Comparison of ENCODE assay signal across 10 mouse cellular contexts in genomic region chr6:53143846-53144584, GRCm38 (mm10).
DNase-seq lines count a peak whose midpoint lies in the region; ATAC-seq and TF ChIP-seq lines count a peak whose summit lies in the region.
"Had no signal": no experiment of that assay in that cellular context is flagged by ENCODE, and none has a peak within 500 bp of the region (broad histone marks: within the 10 kb centered on the region; RNA-seq: fewer than 3 reads in every experiment).

No protein-coding gene starts in this region.

- no peaks in the 10 kb centered on the region for H3K9me3 ChIP-seq in kidney, postnatal 0 days (replicated peaks; ENCODE audit: low read length)
- H3K9me3 ChIP-seq in kidney, embryonic 14.5 days (ENCODE audit: control insufficient read depth, low read length), result no peaks in the 10 kb centered on the region
- H3K9me3 ChIP-seq in neural tube, embryonic 11.5 days (ENCODE audit: control insufficient read depth, low read length), result no peaks in the 10 kb centered on the region
- H3K9me3 ChIP-seq: embryonic facial prominence, embryonic 12.5 days had no signal

- no peaks in the 10 kb centered on the region for H3K4me1 ChIP-seq in kidney, postnatal 0 days (replicated peaks; ENCODE audit: insufficient read depth, low read length)
- H3K4me1 ChIP-seq in kidney, embryonic 14.5 days (ENCODE audit: control insufficient read depth, insufficient read depth, low read length), result no peaks in the 10 kb centered on the region
- H3K4me1 ChIP-seq in cortical plate, adult 2 months (ENCODE audit: control insufficient read depth, insufficient read depth, low read length), result no peaks in the 10 kb centered on the region
- no peaks in the 10 kb centered on the region for H3K4me1 ChIP-seq in neural tube, embryonic 11.5 days (ENCODE audit: control insufficient read depth, insufficient read depth, low read length)

- no peaks in the 10 kb centered on the region for H3K36me3 ChIP-seq in kidney, postnatal 0 days (ENCODE audit: insufficient read depth, low read length)
- no peaks in the 10 kb centered on the region for H3K36me3 ChIP-seq in kidney, embryonic 14.5 days (ENCODE audit: control insufficient read depth, insufficient read depth, low read length)
- H3K36me3 ChIP-seq in neural tube, embryonic 11.5 days (ENCODE audit: control insufficient read depth, insufficient read depth, low read length), result no peaks in the 10 kb centered on the region
- H3K36me3 ChIP-seq: embryonic facial prominence, embryonic 12.5 days had no signal

- in situ Hi-C loops in Patski (cut with MboI; ENCODE audit: low pct_unique_long_range_greater_than_20kb), result loop anchor here (5.0 to 10.0 kb wide), 2 partner anchors 97 to 119 kb away; no protein-coding TSS in a partner anchor

- no peak overlapping the region for H3K9ac ChIP-seq in kidney, postnatal 0 days (ENCODE audit: low read depth, low read length)
- no peak overlapping the region for H3K9ac ChIP-seq in kidney, embryonic 14.5 days (ENCODE audit: low read depth, low read length)
- H3K9ac ChIP-seq in neural tube, embryonic 11.5 days (ENCODE audit: low read length), result no peak overlapping the region
- H3K9ac ChIP-seq: embryonic facial prominence, embryonic 12.5 days had no signal

- CTCF ChIA-PET in Patski (lab: Charles Lee), result interaction anchor here (0.7 to 1.1 kb wide), 4 partner anchors 8 to 78 kb away, joined by 3 read pairs; no protein-coding TSS in a partner anchor

- ATAC-seq in kidney, postnatal 0 days (replicated peaks; ENCODE audit: low FRiP score, low read depth), result no peak
- ATAC-seq in kidney, embryonic 14.5 days (ENCODE audit: low FRiP score, low TSS enrichment), result no peak
- ATAC-seq in Patski, result no peak
- ATAC-seq in neural tube, embryonic 11.5 days (ENCODE audit: insufficient read depth, low FRiP score, low TSS enrichment), result peak; percentile 27; the same call in 1 of the 2 replicates
- no peak for ATAC-seq in megakaryocyte-erythroid progenitor cell, adult 5-6 weeks (replicated peaks; ENCODE audit: low FRiP score, low TSS enrichment, poor library complexity, severe bottlenecking)

- TF ChIP-seq POLR2A in cortical plate, adult 2 months (IDR thresholded peaks at IDR 0.05; ENCODE audit: extremely low read depth, insufficient read depth, low read length), result no peak

- no peak overlapping the region for H3K27ac ChIP-seq in kidney, postnatal 0 days
- no peak overlapping the region for H3K27ac ChIP-seq in kidney, embryonic 14.5 days (ENCODE audit: low read depth, low read length)
- H3K27ac ChIP-seq in cortical plate, adult 2 months (ENCODE audit: insufficient read depth, low read length), result no peak overlapping the region
- no peak overlapping the region for H3K27ac ChIP-seq in neural tube, embryonic 11.5 days (ENCODE audit: low read depth, low read length)
- H3K27ac ChIP-seq: embryonic facial prominence, embryonic 12.5 days; macrophage had no signal

- H3K27me3 ChIP-seq in kidney, postnatal 0 days (ENCODE audit: insufficient read depth, low read length), result no peaks in the 10 kb centered on the region
- H3K27me3 ChIP-seq in kidney, embryonic 14.5 days (ENCODE audit: control insufficient read depth, insufficient read depth, low read length), result no peaks in the 10 kb centered on the region
- no peaks in the 10 kb centered on the region for H3K27me3 ChIP-seq in Patski
- H3K27me3 ChIP-seq in neural tube, embryonic 11.5 days (ENCODE audit: control insufficient read depth, insufficient read depth, low read length), result no peaks in the 10 kb centered on the region
- H3K27me3 ChIP-seq: embryonic facial prominence, embryonic 12.5 days had no signal

- 26% methylated on average over 4 of the region's 4 CpGs for WGBS in kidney, postnatal 0 days
- WGBS in kidney, embryonic 14.5 days, result 41% methylated on average over 4 of the region's 4 CpGs
- 30% methylated on average over 4 of the region's 4 CpGs for WGBS in neural tube, embryonic 11.5 days

- peak; percentile 85 for DNase-seq in kidney, postnatal 0 days (ENCODE audit: low spot score)
- no peak for DNase-seq in Patski (ENCODE audit: low read depth, low spot score)
- peak; percentile 38 to 66 for DNase-seq in heart, postnatal 14 days
- DNase-seq in left cerebral cortex, adult 18-20 months (ENCODE audit: low spot score in 2 of 2), result peak; percentile 31 to 39
- DNase-seq in neural tube, embryonic 11.5 days (ENCODE audit: low spot score), result peak; percentile 80

- intact Hi-C loops in heart, postnatal 14 days (cut with DNase I), result loop anchor here (5.0 to 10.0 kb wide), 3 partner anchors 77 to 887 kb away; partner anchors contain the start of gene Jazf1

- H3K4me3 ChIP-seq in kidney, postnatal 0 days (replicated peaks; ENCODE audit: low read depth, low read length), result no peak overlapping the region
- no peak overlapping the region for H3K4me3 ChIP-seq in kidney, embryonic 14.5 days (ENCODE audit: low read length)
- no peak overlapping the region for H3K4me3 ChIP-seq in cortical plate, adult 2 months (ENCODE audit: insufficient read depth, low read length)
- H3K4me3 ChIP-seq in neural tube, embryonic 11.5 days (ENCODE audit: low read depth, low read length), result no peak overlapping the region
- H3K4me3 ChIP-seq: embryonic facial prominence, embryonic 12.5 days had no signal

- TF ChIP-seq CTCF in kidney, postnatal 0 days (IDR thresholded peaks at IDR 0.05; ENCODE audit: low read depth), result peak; percentile 74
- peak; percentile 92 for TF ChIP-seq CTCF in Patski (IDR thresholded peaks at IDR 0.05)
- TF ChIP-seq CTCF in cortical plate, adult 2 months (IDR thresholded peaks at IDR 0.05; ENCODE audit: extremely low read depth, insufficient read depth, low read length), result peak; percentile 45

- POLR2A ChIA-PET in Patski (lab: Charles Lee), result interaction anchor here (0.8 kb wide), 1 partner anchor 270 kb away, joined by 3 read pairs; no protein-coding TSS in a partner anchor

- H3K4me2 ChIP-seq in kidney, postnatal 0 days (ENCODE audit: low read length), result no peak overlapping the region
- no peak overlapping the region for H3K4me2 ChIP-seq in kidney, embryonic 14.5 days (replicated peaks; ENCODE audit: low read depth, low read length)
- H3K4me2 ChIP-seq in neural tube, embryonic 11.5 days (ENCODE audit: low read depth), result no peak overlapping the region
- H3K4me2 ChIP-seq: embryonic facial prominence, embryonic 12.5 days had no signal
